Mouse (Mus musculus) ovary, adult 18-20 months (tissue): ENCODE results near the gene Polr1b.

Experiments
- DNase-seq: peaks from one replicate; pipeline ENCODE4 v3.0.0; 2022; ENCODE audit warnings: low spot score, mixed read lengths

The Polr1b gene

GRCm38 (mm10) chr2:129100784-129101310 is at the start of gene Polr1b:
Gene Polr1b (plus strand): TSS chr2:129100995.
- DNase-seq, result peak; percentile 88

GRCm38 (mm10) chr2:129052451-129052983 is 48.3 kb upstream of the Polr1b start:
- DNase-seq, result no peak

GRCm38 (mm10) chr2:129055741-129056140 is 45.1 kb upstream of the Polr1b start:
- no peak for DNase-seq

- no peak for DNase-seq
These were observed 44.2 kb upstream of the Polr1b start for GRCm38 (mm10) chr2:129056597-129056996.

- no peak for DNase-seq
These were observed 43.5 kb upstream of the Polr1b start for GRCm38 (mm10) chr2:129057256-129057655.

GRCm38 (mm10) chr2:129057920-129058361 is 42.9 kb upstream of the Polr1b start:
- no peak for DNase-seq

- DNase-seq, result no peak
These were observed 39.2 kb upstream of the Polr1b start for GRCm38 (mm10) chr2:129061456-129062059.

- peak; percentile 66 for DNase-seq
These were observed 35.1 kb upstream of the Polr1b start, which contains the start of gene Ttl for GRCm38 (mm10) chr2:129065437-129066282. Gene Ttl (plus strand): TSS chr2:129065942.

- DNase-seq, result peak; percentile 26
These were observed 34.5 kb upstream of the Polr1b start for GRCm38 (mm10) chr2:129066326-129066725.

GRCm38 (mm10) chr2:129070296-129070695 is 30.5 kb upstream of the Polr1b start:
- no peak for DNase-seq

- no peak for DNase-seq
These were observed 22.5 kb upstream of the Polr1b start for GRCm38 (mm10) chr2:129078313-129078712.

GRCm38 (mm10) chr2:129079194-129079593 is 21.6 kb upstream of the Polr1b start:
- no peak for DNase-seq

- DNase-seq, result no peak
These were observed 19.7 kb upstream of the Polr1b start for GRCm38 (mm10) chr2:129081097-129081496.

GRCm38 (mm10) chr2:129083514-129083913 is 17.3 kb upstream of the Polr1b start:
- DNase-seq, result no peak

- DNase-seq, result no peak
These were observed 15.8 kb upstream of the Polr1b start for GRCm38 (mm10) chr2:129084959-129085358.

GRCm38 (mm10) chr2:129087520-129087919 is 13.3 kb upstream of the Polr1b start:
- no peak for DNase-seq

- no peak for DNase-seq
These were observed 10.4 kb upstream of the Polr1b start for GRCm38 (mm10) chr2:129090370-129090769.

GRCm38 (mm10) chr2:129092810-129093209 is 8.0 kb upstream of the Polr1b start:
- DNase-seq, result no peak

GRCm38 (mm10) chr2:129093926-129094724 is 6.7 kb upstream of the Polr1b start:
- no peak for DNase-seq

- DNase-seq, result no peak
These were observed 12.1 kb downstream of the Polr1b start for GRCm38 (mm10) chr2:129112924-129113323.

- DNase-seq, result no peak
These were observed 15.0 kb downstream of the Polr1b start for GRCm38 (mm10) chr2:129115706-129116367.
